Mouse (Mus musculus) monocyte, adult 5-6 weeks (primary cell): ENCODE measurements around the gene Krt81. TPM values are rescaled to one million over a fixed set of nuclear protein-coding genes. Genes with fewer than 3 reads are reported as not detected.

Source experiments
- total RNA-seq: library from RNA; stranded (forward); fragments of 200-1000, 200-491, 200-594 nt; gene quantifications from 3 replicates; pipeline ENCODE4 v1.2.3, GENCODE M21; 2017

Gene Krt81
- total RNA-seq, 1 experiment from 2014 or later, result not detected

Other genes with a start within 250 kb of the Krt81 start
- 4.9 to 10.8 TPM (median 9.0 TPM) in 3 replicates for gene Grasp, start 239.6 kb downstream of the Krt81 start, total RNA-seq
- gene Nr4a1, start 209.5 kb downstream of the Krt81 start, total RNA-seq, result 717 to 1,434 TPM (median 717 TPM) in 3 replicates
- 52.9 to 72.0 TPM (median 58.7 TPM) in 3 replicates for gene Atg101, start 179.5 kb downstream of the Krt81 start, total RNA-seq
- 0.75 to 1.4 TPM in 2 of 3 replicates, not detected in the other for gene 6030408B16Rik, start 170.5 kb downstream of the Krt81 start, total RNA-seq
- gene Krt80, start 93.6 kb downstream of the Krt81 start, total RNA-seq, result 124 to 181 TPM (median 163 TPM) in 3 replicates
- 3.0 to 8.2 TPM (median 4.9 TPM) in 3 replicates for gene Krt7, start 52.7 kb downstream of the Krt81 start, total RNA-seq
- not detected in 3 replicates for gene Krt87, start 24.9 kb downstream of the Krt81 start, total RNA-seq
- gene Krt88, start 16.0 kb downstream of the Krt81 start, total RNA-seq, result not detected in 3 replicates
- gene Krt86, start 9.7 kb upstream of the Krt81 start, total RNA-seq, result 0.11 to 2.1 TPM in 2 of 3 replicates, not detected in the other
- not detected in 3 replicates for gene Krt83, start 27.8 kb upstream of the Krt81 start, total RNA-seq
- gene Gm49425, start 53.5 kb upstream of the Krt81 start, total RNA-seq, result not detected in 3 replicates
- not detected in 3 replicates for gene Krt84, start 69.1 kb upstream of the Krt81 start, total RNA-seq
- gene Krt82, start 86.9 kb upstream of the Krt81 start, total RNA-seq, result not detected in 3 replicates
- gene Krt90, start 99.2 kb upstream of the Krt81 start, total RNA-seq, result not detected in 3 replicates
- gene Krt75, start 110.2 kb upstream of the Krt81 start, total RNA-seq, result not detected in 3 replicates
- not detected in 3 replicates for gene Gm5414, start 164.4 kb upstream of the Krt81 start, total RNA-seq
- not detected in 3 replicates for gene Gm5478, start 183.6 kb upstream of the Krt81 start, total RNA-seq
- not detected in 3 replicates for gene Krt6b, start 216.5 kb upstream of the Krt81 start, total RNA-seq
- gene Krt6a, start 230.6 kb upstream of the Krt81 start, total RNA-seq, result not detected in 3 replicates
- not detected in 3 replicates for gene Krt5, start 249.1 kb upstream of the Krt81 start, total RNA-seq